Mouse (Mus musculus): ENCODE measurements around the gene Aspdh. TPM values are rescaled to one million over a fixed set of nuclear protein-coding genes. Genes with fewer than 3 reads are reported as not detected.

Aspdh gene
- polyA plus RNA-seq, 1 experiment from 2014 or later = not detected

- Histone ChIP-seq H3K4me3 (ENCODE audit: low read depth, low read length) (no peak overlapping the region), H3K4me2 (replicated peaks; ENCODE audit: low read depth, low read length) (no peak overlapping the region), H3K27ac (ENCODE audit: low read length) (no peak overlapping the region), H3K9me3 (ENCODE audit: low read length) (no peaks in the 10 kb centered on the region), H3K4me1 (ENCODE audit: insufficient read depth, low read depth, low read length) (no peaks in the 10 kb centered on the region), H3K36me3 (ENCODE audit: insufficient read depth, low read length) (peaks cover 11% of the 10 kb centered on the region; the same call in 1 of the 2 replicates), H3K27me3 (replicated peaks; ENCODE audit: insufficient read depth, low read length) (no peaks in the 10 kb centered on the region), H3K9ac (replicated peaks; ENCODE audit: low read depth) (no peak overlapping the region)
- ATAC-seq = no peak
- 93% methylated on average over 8 of the region's 8 CpGs for WGBS
- DNase-seq (ENCODE audit: low spot score) = no peak
- no peak for TF ChIP-seq CTCF (IDR thresholded peaks at IDR 0.05)
- TF ChIP-seq EP300 (IDR thresholded peaks at IDR 0.05) = no peak
These were observed 23.4 kb downstream of the Aspdh start for GRCm38 (mm10) chr7:44488545-44488944.

- TF ChIP-seq CTCF (IDR thresholded peaks at IDR 0.05) (no peak), EP300 (IDR thresholded peaks at IDR 0.05) (no peak)
- H3K27me3 ChIP-seq (replicated peaks; ENCODE audit: insufficient read depth, low read length) = no peaks in the 10 kb centered on the region
- peaks cover 11% of the 10 kb centered on the region; the same call in 1 of the 2 replicates for H3K36me3 ChIP-seq (ENCODE audit: insufficient read depth, low read length)
- peaks cover under 1% of the 10 kb centered on the region; the same call in 1 of the 2 replicates for H3K4me1 ChIP-seq (ENCODE audit: insufficient read depth, low read depth, low read length)
- H3K9ac ChIP-seq (replicated peaks; ENCODE audit: low read depth) = no peak overlapping the region
- H3K4me3 ChIP-seq (ENCODE audit: low read depth, low read length) = no peak overlapping the region
- 77% methylated on average over 4 of the region's 4 CpGs for WGBS
- no peak overlapping the region for H3K27ac ChIP-seq (ENCODE audit: low read length)
- H3K4me2 ChIP-seq (replicated peaks; ENCODE audit: low read depth, low read length) = no peak overlapping the region
- ATAC-seq (no peak), DNase-seq (ENCODE audit: low spot score) (no peak)
- no peaks in the 10 kb centered on the region for H3K9me3 ChIP-seq (ENCODE audit: low read length)
These were observed 25.1 kb downstream of the Aspdh start for GRCm38 (mm10) chr7:44490281-44490680.

GRCm38 (mm10) chr7:44491391-44491790 lies 26.2 kb downstream of the Aspdh start:
- DNase-seq (ENCODE audit: low spot score) = no peak
- 94% methylated on average over 5 of the region's 5 CpGs for WGBS
- no peak for ATAC-seq
- H3K4me2 ChIP-seq (replicated peaks; ENCODE audit: low read depth, low read length) = no peak overlapping the region
- TF ChIP-seq CTCF (IDR thresholded peaks at IDR 0.05) = no peak
- H3K9me3 ChIP-seq (ENCODE audit: low read length) = no peaks in the 10 kb centered on the region
- peaks cover 5% of the 10 kb centered on the region; the same call in 1 of the 2 replicates for H3K4me1 ChIP-seq (ENCODE audit: insufficient read depth, low read depth, low read length)
- no peak overlapping the region for H3K4me3 ChIP-seq (ENCODE audit: low read depth, low read length)
- peaks cover 11% of the 10 kb centered on the region; the same call in 1 of the 2 replicates for H3K36me3 ChIP-seq (ENCODE audit: insufficient read depth, low read length)
- H3K27ac ChIP-seq (ENCODE audit: low read length) = no peak overlapping the region
- H3K27me3 ChIP-seq (replicated peaks; ENCODE audit: insufficient read depth, low read length) = no peaks in the 10 kb centered on the region
- no peak overlapping the region for H3K9ac ChIP-seq (replicated peaks; ENCODE audit: low read depth)

GRCm38 (mm10) chr7:44492166-44492826 lies 27.1 kb downstream of the Aspdh start:
- H3K36me3 ChIP-seq (ENCODE audit: insufficient read depth, low read length) = peaks cover 11% of the 10 kb centered on the region; the same call in 1 of the 2 replicates
- ATAC-seq = no peak
- 94% methylated on average over 21 of the region's 21 CpGs for WGBS

GRCm38 (mm10) chr7:44494681-44495080 lies 29.5 kb downstream of the Aspdh start:
- H3K4me1 ChIP-seq (ENCODE audit: insufficient read depth, low read depth, low read length) = peaks cover 10% of the 10 kb centered on the region; the same call in 1 of the 2 replicates
- H3K9me3 ChIP-seq (ENCODE audit: low read length) = no peaks in the 10 kb centered on the region
- DNase-seq (ENCODE audit: low spot score) = no peak

More at GRCm38 (mm10) chr7:44492166-44492826, 27.1 kb downstream of the Aspdh start:
- Histone ChIP-seq H3K27ac (ENCODE audit: low read length) (no peak overlapping the region), H3K9me3 (ENCODE audit: low read length) (no peaks in the 10 kb centered on the region), H3K4me1 (ENCODE audit: insufficient read depth, low read depth, low read length) (peaks cover 10% of the 10 kb centered on the region; the same call in 1 of the 2 replicates), H3K4me3 (ENCODE audit: low read depth, low read length) (no peak overlapping the region), H3K4me2 (replicated peaks; ENCODE audit: low read depth, low read length) (no peak overlapping the region), H3K9ac (replicated peaks; ENCODE audit: low read depth) (no peak overlapping the region), H3K27me3 (replicated peaks; ENCODE audit: insufficient read depth, low read length) (no peaks in the 10 kb centered on the region)
- TF ChIP-seq CTCF (IDR thresholded peaks at IDR 0.05) (no peak), EP300 (IDR thresholded peaks at IDR 0.05) (no peak)
- no peak for DNase-seq (ENCODE audit: low spot score)

GRCm38 (mm10) chr7:44495086-44495485 lies 29.9 kb downstream of the Aspdh start:
- H3K9ac ChIP-seq (replicated peaks; ENCODE audit: low read depth) = no peak overlapping the region
- H3K4me2 ChIP-seq (replicated peaks; ENCODE audit: low read depth, low read length) = no peak overlapping the region
- no peak overlapping the region for H3K4me3 ChIP-seq (ENCODE audit: low read depth, low read length)
- 71% methylated on average over 7 of the region's 7 CpGs for WGBS
- no peaks in the 10 kb centered on the region for H3K27me3 ChIP-seq (replicated peaks; ENCODE audit: insufficient read depth, low read length)
- DNase-seq (ENCODE audit: low spot score) (no peak), ATAC-seq (no peak)
- H3K36me3 ChIP-seq (ENCODE audit: insufficient read depth, low read length) = 0 out of 2 replicates have a peak, but pooled peaks cover 10% of the 10 kb centered on the region
- H3K27ac ChIP-seq (ENCODE audit: low read length) = no peak overlapping the region
- no peak for TF ChIP-seq CTCF (IDR thresholded peaks at IDR 0.05)
- no peak for TF ChIP-seq EP300 (IDR thresholded peaks at IDR 0.05)
- H3K4me1 ChIP-seq (ENCODE audit: insufficient read depth, low read depth, low read length) = peaks cover 10% of the 10 kb centered on the region; the same call in 1 of the 2 replicates
- H3K9me3 ChIP-seq (ENCODE audit: low read length) = no peaks in the 10 kb centered on the region

More at GRCm38 (mm10) chr7:44494681-44495080, 29.5 kb downstream of the Aspdh start:
- Histone ChIP-seq H3K36me3 (ENCODE audit: insufficient read depth, low read length) (0 out of 2 replicates have a peak, but pooled peaks cover 11% of the 10 kb centered on the region), H3K9ac (replicated peaks; ENCODE audit: low read depth) (no peak overlapping the region), H3K4me2 (replicated peaks; ENCODE audit: low read depth, low read length) (no peak overlapping the region), H3K27ac (ENCODE audit: low read length) (no peak overlapping the region), H3K4me3 (ENCODE audit: low read depth, low read length) (no peak overlapping the region), H3K27me3 (replicated peaks; ENCODE audit: insufficient read depth, low read length) (no peaks in the 10 kb centered on the region)
- TF ChIP-seq CTCF (IDR thresholded peaks at IDR 0.05) (no peak), EP300 (IDR thresholded peaks at IDR 0.05) (no peak)
- ATAC-seq = no peak
- WGBS = 79% methylated on average over 12 of the region's 12 CpGs
